In genomic region chr16:76855797-76856196, GRCm38 (mm10) we compare ENCODE assay signal across 27 mouse cellular contexts.
"Had no signal": no experiment of that assay in that cellular context is flagged by ENCODE, and none has a peak within 500 bp of the region (broad histone marks: within the 10 kb centered on the region; RNA-seq: fewer than 3 reads in every experiment).

No protein-coding gene starts in this region.

- H3K36me3 ChIP-seq: heart, embryonic 10.5 days; heart, embryonic 12.5 days; hindbrain, embryonic 10.5 days; hindbrain, embryonic 12.5 days; intestine, embryonic 15.5 days; kidney, embryonic 15.5 days; limb, embryonic 13.5 days; limb, embryonic 15.5 days; liver, embryonic 12.5 days had no signal

- H3K4me2 ChIP-seq: heart, embryonic 12.5 days; hindbrain, embryonic 12.5 days; hindbrain, embryonic 14.5 days; intestine, embryonic 15.5 days; kidney, embryonic 15.5 days; limb, embryonic 13.5 days; limb, embryonic 15.5 days; liver, embryonic 12.5 days had no signal

- H3K9me3 ChIP-seq: heart, embryonic 10.5 days; heart, embryonic 12.5 days; hindbrain, embryonic 10.5 days; hindbrain, embryonic 12.5 days; intestine, embryonic 15.5 days; kidney, embryonic 15.5 days; limb, embryonic 13.5 days; limb, embryonic 15.5 days; liver, embryonic 12.5 days had no signal

- DNase-seq: gastrocnemius, adult 2 months; gastrocnemius, postnatal 10 days; gastrocnemius, postnatal 25 days; heart, adult 18-20 months; heart, postnatal 10 days; heart, postnatal 4 days; kidney, adult 11 months; kidney, adult 2 months; kidney, adult 9 months; kidney, postnatal 14 days; kidney, postnatal 36 days; layer of hippocampus, adult 9-11 months; layer of hippocampus, postnatal 36 days; left cerebral cortex, postnatal 4 days had no signal

- ATAC-seq: hindbrain, embryonic 16.5 days; inflammation-experienced regulatory T-cells, adult 6 months; intestine, embryonic 15.5 days; liver, embryonic 12.5 days had no signal

- H3K27me3 ChIP-seq: heart, embryonic 12.5 days; hindbrain, embryonic 12.5 days; intestine, embryonic 15.5 days; kidney, embryonic 15.5 days; limb, embryonic 13.5 days; limb, embryonic 15.5 days; liver, embryonic 12.5 days had no signal

- H3K9ac ChIP-seq: heart, embryonic 12.5 days; hindbrain, embryonic 12.5 days; hindbrain, embryonic 14.5 days; intestine, embryonic 15.5 days; kidney, embryonic 15.5 days; limb, embryonic 13.5 days; limb, embryonic 15.5 days; liver, embryonic 12.5 days had no signal

- H3K4me3 ChIP-seq: gastrocnemius, adult 2 months; heart, embryonic 10.5 days; heart, embryonic 12.5 days; hindbrain, embryonic 10.5 days; hindbrain, embryonic 12.5 days; intestine, embryonic 15.5 days; kidney, embryonic 15.5 days; limb, embryonic 13.5 days; limb, embryonic 15.5 days; liver, embryonic 12.5 days had no signal

- H3K27ac ChIP-seq: gastrocnemius, adult 2 months; heart, embryonic 10.5 days; hindbrain, embryonic 10.5 days; hindbrain, embryonic 12.5 days; hindbrain, embryonic 14.5 days; intestine, embryonic 15.5 days; kidney, embryonic 15.5 days; kidney, postnatal 0 days; limb, embryonic 13.5 days; limb, embryonic 15.5 days; liver, embryonic 12.5 days had no signal

- H3K4me1 ChIP-seq: heart, embryonic 10.5 days; heart, embryonic 12.5 days; hindbrain, embryonic 10.5 days; hindbrain, embryonic 12.5 days; intestine, embryonic 15.5 days; kidney, embryonic 15.5 days; limb, embryonic 13.5 days; limb, embryonic 15.5 days; liver, embryonic 12.5 days had no signal
